Mouse (Mus musculus): ENCODE results near the gene Nptn.

GRCm38 (mm10) chr9:58669071-58669470 is 87.0 kb downstream of the Nptn start:
- TF ChIP-seq POLR2AphosphoS2 (IDR thresholded peaks at IDR 0.05; ENCODE audit: insufficient read length, low read depth) (peak; percentile 47), POLR2A (IDR thresholded peaks at IDR 0.05; ENCODE audit: insufficient read length, low read depth) (no peak), MAX (IDR thresholded peaks at IDR 0.05; ENCODE audit: low read depth) (no peak), USF1 (IDR thresholded peaks at IDR 0.05; ENCODE audit: low read depth) (no peak), MYOG (IDR thresholded peaks at IDR 0.05; ENCODE audit: control insufficient read depth in 1 of 3, insufficient read depth in 1 of 3, insufficient read length in 2 of 3, low read depth in 2 of 3) (no peak), E2F4 (IDR thresholded peaks at IDR 0.05; ENCODE audit: insufficient read depth) (no peak), TCF12 (IDR thresholded peaks at IDR 0.05; ENCODE audit: insufficient read depth, poor library complexity, severe bottlenecking) (no peak), TCF3 (IDR thresholded peaks at IDR 0.05; ENCODE audit: insufficient read length, low read depth) (no peak), CEBPB (IDR thresholded peaks at IDR 0.05; ENCODE audit: insufficient read depth, poor library complexity, severe bottlenecking) (no peak), MYOD1 (IDR thresholded peaks at IDR 0.05; ENCODE audit: control insufficient read depth in 1 of 3, insufficient read length in 2 of 3, low read depth in 2 of 3) (no peak), SRF (IDR thresholded peaks at IDR 0.05; ENCODE audit: control insufficient read depth, insufficient read length, low read depth) (no peak)

All from myocyte (in vitro differentiated cells).